Mouse (Mus musculus): ENCODE measurements around the gene St6galnac6. TPM values are rescaled to one million over a fixed set of nuclear protein-coding genes. Genes with fewer than 3 reads are reported as not detected.

Gene St6galnac6
- polyA plus RNA-seq, 1 experiment, result 35.3 TPM

- TF ChIP-seq POLR2A (IDR thresholded peaks at IDR 0.05; ENCODE audit: borderline replicate concordance, low read depth, low read length) (no peak), CTCF (IDR thresholded peaks at IDR 0.05; ENCODE audit: low read depth, low read length) (no peak)
Measured at GRCm38 (mm10) chr2:32661509-32662107, 62.1 kb downstream of the St6galnac6 start.

GRCm38 (mm10) chr2:32662291-32662690 lies 62.8 kb downstream of the St6galnac6 start:
- Histone ChIP-seq H3K4me3 (ENCODE audit: insufficient read depth, low read length) (no peak overlapping the region), H3K27ac (ENCODE audit: insufficient read depth, low read depth, low read length) (no peak overlapping the region), H3K4me1 (ENCODE audit: control insufficient read depth, insufficient read depth, low read length) (peaks cover 4% of the 10 kb centered on the region; the same call in 1 of the 2 replicates)
- TF ChIP-seq CTCF (IDR thresholded peaks at IDR 0.05; ENCODE audit: low read depth, low read length) (no peak), POLR2A (IDR thresholded peaks at IDR 0.05; ENCODE audit: borderline replicate concordance, low read depth, low read length) (no peak)

More at GRCm38 (mm10) chr2:32661509-32662107, 62.1 kb downstream of the St6galnac6 start:
- Histone ChIP-seq H3K27ac (ENCODE audit: insufficient read depth, low read depth, low read length) (no peak overlapping the region), H3K4me1 (ENCODE audit: control insufficient read depth, insufficient read depth, low read length) (peaks cover 4% of the 10 kb centered on the region; the same call in 1 of the 2 replicates), H3K4me3 (ENCODE audit: insufficient read depth, low read length) (no peak overlapping the region)

DNA sequence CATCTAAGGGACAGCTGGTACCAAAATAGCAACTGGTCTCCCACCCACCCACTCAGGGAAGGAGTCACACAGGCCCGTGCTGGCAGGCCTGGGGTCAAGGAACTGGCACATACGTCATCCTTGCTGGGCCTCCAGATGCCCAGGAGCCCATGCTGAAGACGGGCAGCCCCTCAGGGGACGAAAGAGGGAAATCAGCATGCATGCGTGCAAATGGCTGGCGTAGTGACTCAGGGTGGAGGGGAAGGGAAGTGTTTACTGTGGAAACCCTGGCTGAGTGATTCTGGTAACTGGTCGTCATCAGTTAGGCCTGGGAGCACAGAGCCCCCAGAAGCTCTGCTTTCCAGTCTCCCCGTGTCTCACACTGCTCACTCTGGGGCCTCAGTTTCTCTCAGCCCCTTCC lies 65.8 kb downstream of the St6galnac6 start:
- H3K4me1 ChIP-seq (ENCODE audit: control insufficient read depth, insufficient read depth, low read length), result peaks cover 4% of the 10 kb centered on the region; the same call in 1 of the 2 replicates
- TF ChIP-seq CTCF (IDR thresholded peaks at IDR 0.05; ENCODE audit: low read depth, low read length) (no peak), POLR2A (IDR thresholded peaks at IDR 0.05; ENCODE audit: borderline replicate concordance, low read depth, low read length) (no peak)
- no peak overlapping the region for H3K27ac ChIP-seq (ENCODE audit: insufficient read depth, low read depth, low read length)
- H3K4me3 ChIP-seq (ENCODE audit: insufficient read depth, low read length), result no peak overlapping the region

- peaks cover 4% of the 10 kb centered on the region; the same call in 1 of the 2 replicates for H3K4me1 ChIP-seq (ENCODE audit: control insufficient read depth, insufficient read depth, low read length)
- TF ChIP-seq CTCF (IDR thresholded peaks at IDR 0.05; ENCODE audit: low read depth, low read length) (no peak), POLR2A (IDR thresholded peaks at IDR 0.05; ENCODE audit: borderline replicate concordance, low read depth, low read length) (no peak)
- H3K27ac ChIP-seq (ENCODE audit: insufficient read depth, low read depth, low read length), result no peak overlapping the region
- H3K4me3 ChIP-seq (ENCODE audit: insufficient read depth, low read length), result no peak overlapping the region
Measured at GRCm38 (mm10) chr2:32665853-32666252, 66.3 kb downstream of the St6galnac6 start.

DNA sequence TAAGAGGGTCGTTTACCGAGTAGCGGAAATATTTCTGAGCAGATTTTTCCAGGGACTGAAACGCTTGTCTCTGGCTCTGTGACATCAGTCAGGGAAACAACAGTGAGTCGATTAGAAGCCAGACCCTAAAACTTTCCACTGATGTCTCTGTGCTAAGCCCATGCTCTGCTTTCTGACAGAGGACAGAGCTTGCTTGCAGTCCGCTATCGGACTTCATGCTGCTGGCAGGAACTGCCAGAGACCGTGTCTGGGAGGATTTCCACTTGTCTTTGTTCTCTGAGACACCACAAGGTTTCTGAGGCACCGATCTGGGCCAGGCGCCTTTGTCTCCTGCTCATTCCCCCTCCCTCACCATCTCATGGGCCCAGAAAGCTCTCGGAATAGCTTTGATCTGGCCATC lies 68.3 kb downstream of the St6galnac6 start:
- H3K4me3 ChIP-seq (ENCODE audit: insufficient read depth, low read length), result no peak overlapping the region
- H3K4me1 ChIP-seq (ENCODE audit: control insufficient read depth, insufficient read depth, low read length), result peaks cover 17% of the 10 kb centered on the region; the same call in 1 of the 2 replicates
- no peak overlapping the region for H3K27ac ChIP-seq (ENCODE audit: insufficient read depth, low read depth, low read length)
- TF ChIP-seq CTCF (IDR thresholded peaks at IDR 0.05; ENCODE audit: low read depth, low read length), result no peak
- no peak for TF ChIP-seq POLR2A (IDR thresholded peaks at IDR 0.05; ENCODE audit: borderline replicate concordance, low read depth, low read length)

GRCm38 (mm10) chr2:32668176-32668575 lies 68.7 kb downstream of the St6galnac6 start:
- no peak overlapping the region for H3K27ac ChIP-seq (ENCODE audit: insufficient read depth, low read depth, low read length)
- TF ChIP-seq CTCF (IDR thresholded peaks at IDR 0.05; ENCODE audit: low read depth, low read length), result no peak
- TF ChIP-seq POLR2A (IDR thresholded peaks at IDR 0.05; ENCODE audit: borderline replicate concordance, low read depth, low read length), result no peak
- H3K4me1 ChIP-seq (ENCODE audit: control insufficient read depth, insufficient read depth, low read length), result peaks cover 17% of the 10 kb centered on the region; the same call in 1 of the 2 replicates
- no peak overlapping the region for H3K4me3 ChIP-seq (ENCODE audit: insufficient read depth, low read length)

DNA sequence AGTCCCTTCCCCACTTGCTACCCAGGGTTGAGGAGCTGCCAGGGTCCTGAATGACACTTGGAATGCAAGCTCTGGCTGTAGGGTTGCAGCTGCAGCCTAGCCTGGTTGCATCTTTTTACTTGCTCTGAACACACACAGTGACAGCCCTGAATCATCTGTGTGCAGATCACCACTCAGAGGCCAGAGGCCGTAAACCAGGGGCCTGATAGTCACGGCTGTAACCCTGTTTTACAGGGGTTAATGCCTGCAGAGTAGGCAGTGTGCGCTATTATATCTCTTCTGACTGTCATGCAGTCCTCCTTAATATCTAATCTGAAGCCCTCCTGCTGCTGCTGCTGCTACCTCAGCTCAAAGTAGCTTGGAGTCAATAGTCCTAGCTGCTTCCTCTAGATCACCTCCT lies 70.4 kb downstream of the St6galnac6 start:
- no peak for TF ChIP-seq POLR2A (IDR thresholded peaks at IDR 0.05; ENCODE audit: borderline replicate concordance, low read depth, low read length)
- no peak for TF ChIP-seq CTCF (IDR thresholded peaks at IDR 0.05; ENCODE audit: low read depth, low read length)
- peaks cover 17% of the 10 kb centered on the region; the same call in 1 of the 2 replicates for H3K4me1 ChIP-seq (ENCODE audit: control insufficient read depth, insufficient read depth, low read length)

More for the DNA sequence above, 70.4 kb downstream of the St6galnac6 start:
- Histone ChIP-seq H3K27ac (ENCODE audit: insufficient read depth, low read depth, low read length) (no peak overlapping the region), H3K4me3 (ENCODE audit: insufficient read depth, low read length) (no peak overlapping the region)

Other genes starting within 250 kb of the St6galnac6 start
- 101 and 103 TPM in 2 replicates for gene Ciz1, start 247.4 kb upstream of the St6galnac6 start, polyA plus RNA-seq (2012; ENCODE audit: insufficient read depth, insufficient read length, missing spikeins)
- 0.66 and 1.1 TPM in 2 replicates for gene Dnm1, start 246.4 kb upstream of the St6galnac6 start, polyA plus RNA-seq (2012; ENCODE audit: insufficient read depth, insufficient read length, missing spikeins)
- gene 1110008P14Rik, start 217.8 kb upstream of the St6galnac6 start, polyA plus RNA-seq (2012; ENCODE audit: insufficient read depth, insufficient read length, missing spikeins), result 53.8 and 63.3 TPM in 2 replicates
- 2.1 and 2.4 TPM in 2 replicates for gene Lcn2, start 211.5 kb upstream of the St6galnac6 start, polyA plus RNA-seq (2012; ENCODE audit: insufficient read depth, insufficient read length, missing spikeins)
- 7.4 and 7.9 TPM in 2 replicates for gene Ptges2, start 203.8 kb upstream of the St6galnac6 start, polyA plus RNA-seq (2012; ENCODE audit: insufficient read depth, insufficient read length, missing spikeins)
- 5.5 and 6.0 TPM in 2 replicates for gene Naif1, start 149.3 kb upstream of the St6galnac6 start, polyA plus RNA-seq (2012; ENCODE audit: insufficient read depth, insufficient read length, missing spikeins)
- gene Slc25a25, start 148.3 kb upstream of the St6galnac6 start, polyA plus RNA-seq (2012; ENCODE audit: insufficient read depth, insufficient read length, missing spikeins), result 4.8 and 6.9 TPM in 2 replicates
- 4.7 and 5.3 TPM in 2 replicates for gene Fam102a, start 64.4 kb upstream of the St6galnac6 start, polyA plus RNA-seq (2012; ENCODE audit: insufficient read depth, insufficient read length, missing spikeins)
- 55.6 and 68.0 TPM in 2 replicates for gene Dpm2, start 28.9 kb upstream of the St6galnac6 start, polyA plus RNA-seq (2012; ENCODE audit: insufficient read depth, insufficient read length, missing spikeins)
- gene Pip5kl1, start 24.9 kb upstream of the St6galnac6 start, polyA plus RNA-seq (2012; ENCODE audit: insufficient read depth, insufficient read length, missing spikeins), result not detected in 2 replicates
- not detected in 2 replicates for gene 9430097D07Rik, start 24.0 kb upstream of the St6galnac6 start, polyA plus RNA-seq (2012; ENCODE audit: insufficient read depth, insufficient read length, missing spikeins)
- 22.0 and 26.9 TPM in 2 replicates for gene St6galnac4, start 12.6 kb upstream of the St6galnac6 start, polyA plus RNA-seq (2012; ENCODE audit: insufficient read depth, insufficient read length, missing spikeins)
- gene Ak1, start 22.0 kb downstream of the St6galnac6 start, polyA plus RNA-seq (2012; ENCODE audit: insufficient read depth, insufficient read length, missing spikeins), result 2.5 and 4.1 TPM in 2 replicates
- 45.4 and 46.2 TPM in 2 replicates for gene Eng, start 46.9 kb downstream of the St6galnac6 start, polyA plus RNA-seq (2012; ENCODE audit: insufficient read depth, insufficient read length, missing spikeins)
- 4.3 and 5.1 TPM in 2 replicates for gene Fpgs, start 104.4 kb downstream of the St6galnac6 start, polyA plus RNA-seq (2012; ENCODE audit: insufficient read depth, insufficient read length, missing spikeins)
- 192 and 210 TPM in 2 replicates for gene Cdk9, start 113.4 kb downstream of the St6galnac6 start, polyA plus RNA-seq (2012; ENCODE audit: insufficient read depth, insufficient read length, missing spikeins)
- gene Sh2d3c, start 121.3 kb downstream of the St6galnac6 start, polyA plus RNA-seq (2012; ENCODE audit: insufficient read depth, insufficient read length, missing spikeins), result 19.3 and 22.0 TPM in 2 replicates
- not detected in 2 replicates for gene 6330409D20Rik, start 141.3 kb downstream of the St6galnac6 start, polyA plus RNA-seq (2012; ENCODE audit: insufficient read depth, insufficient read length, missing spikeins)
- gene Tor2a, start 157.5 kb downstream of the St6galnac6 start, polyA plus RNA-seq (2012; ENCODE audit: insufficient read depth, insufficient read length, missing spikeins), result 32.1 and 33.9 TPM in 2 replicates
- not detected in 2 replicates for gene Ttc16, start 175.9 kb downstream of the St6galnac6 start, polyA plus RNA-seq (2012; ENCODE audit: insufficient read depth, insufficient read length, missing spikeins)
- gene Ptrh1, start 176.1 kb downstream of the St6galnac6 start, polyA plus RNA-seq (2012; ENCODE audit: insufficient read depth, insufficient read length, missing spikeins), result 3.2 and 5.5 TPM in 2 replicates
- gene Cfap157, start 184.7 kb downstream of the St6galnac6 start, polyA plus RNA-seq (2012; ENCODE audit: insufficient read depth, insufficient read length, missing spikeins), result not detected in 2 replicates
- gene Stxbp1, start 247.5 kb downstream of the St6galnac6 start, polyA plus RNA-seq (2012; ENCODE audit: insufficient read depth, insufficient read length, missing spikeins), result 17.1 and 17.7 TPM in 2 replicates